ENCODE assay signal across 22 mouse cellular contexts in the genomic region with DNA sequence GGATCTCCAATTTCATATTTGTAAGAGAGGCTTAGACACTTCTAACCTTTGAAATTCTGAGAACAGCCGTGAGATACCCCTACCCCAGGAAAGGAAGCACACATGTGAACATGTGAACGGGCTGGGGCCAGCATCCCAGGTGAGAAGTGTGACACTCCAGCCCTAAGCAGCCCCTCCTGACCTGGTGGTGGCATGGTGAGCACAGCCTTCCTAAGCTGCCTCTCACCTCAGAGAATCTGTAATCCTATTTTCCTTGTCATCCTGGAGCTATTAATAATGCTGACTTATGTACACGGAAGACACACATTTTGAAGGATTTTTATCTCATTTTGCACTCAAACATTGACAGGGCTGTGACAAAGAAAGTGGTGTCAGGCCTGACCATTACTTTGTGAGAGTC. TPM values are rescaled to one million over a fixed set of nuclear protein-coding genes. Genes with fewer than 3 reads are reported as not detected.
DNase-seq lines count a peak whose midpoint lies in the region; ATAC-seq lines count a peak whose summit lies in the region.
"Had no signal": no experiment of that assay in that cellular context is flagged by ENCODE, and none has a peak within 500 bp of the region (broad histone marks: within the 10 kb centered on the region; RNA-seq: fewer than 3 reads in every experiment).

No protein-coding gene starts in this region.

- H3K4me1 ChIP-seq in liver, embryonic 13.5 days (replicated peaks), result peaks cover 61% of the 10 kb centered on the region
- H3K4me1 ChIP-seq in liver, embryonic 11.5 days (replicated peaks; ENCODE audit: control insufficient read depth, insufficient read depth, low read length), result peaks cover 9% of the 10 kb centered on the region
- peaks cover 23% of the 10 kb centered on the region for H3K4me1 ChIP-seq in midbrain, embryonic 10.5 days

- no peaks in the 10 kb centered on the region for H3K27me3 ChIP-seq in liver, embryonic 13.5 days
- no peaks in the 10 kb centered on the region for H3K27me3 ChIP-seq in liver, embryonic 11.5 days (replicated peaks; ENCODE audit: control insufficient read depth, insufficient read depth, low read length)
- H3K27me3 ChIP-seq in midbrain, embryonic 10.5 days (ENCODE audit: low read depth, poor library complexity, severe bottlenecking), result no peaks in the 10 kb centered on the region
- H3K27me3 ChIP-seq: embryonic facial prominence, embryonic 13.5 days; embryonic facial prominence, embryonic 15.5 days; forebrain, embryonic 12.5 days had no signal

- no peak for DNase-seq in liver, embryonic 13.5 days
- DNase-seq in liver, embryonic 11.5 days (ENCODE audit: low spot score), result no peak
- peak; percentile 52 for DNase-seq in retina, adult 2 months (ENCODE audit: low read depth, low spot score)
- no peak for DNase-seq in retina, embryonic 14.5 days (ENCODE audit: low spot score)
- DNase-seq in midbrain, embryonic 10.5 days (ENCODE audit: low spot score), result no peak
- DNase-seq: adrenal gland, adult 2 months; adrenal gland, postnatal 10 days; adrenal gland, postnatal 25 days; cerebellum, adult 11 months; cerebellum, adult 18-20 months; cerebellum, adult 8-10 months; cerebellum, adult 9-11 months; cerebellum, postnatal 14 days; cerebellum, postnatal 36 days; embryo, embryonic 11 days had no signal

- WGBS in liver, embryonic 13.5 days (ENCODE audit: insufficient replicate concordance), result 75% methylated on average over 3 of the region's 3 CpGs
- 71% methylated on average over 3 of the region's 3 CpGs for WGBS in liver, embryonic 11.5 days
- WGBS in midbrain, embryonic 10.5 days, result 94% methylated on average over 3 of the region's 3 CpGs

- H3K36me3 ChIP-seq in liver, embryonic 13.5 days, result peaks cover 8% of the 10 kb centered on the region
- 0 out of 2 replicates have a peak, but pooled peaks cover 2% of the 10 kb centered on the region for H3K36me3 ChIP-seq in liver, embryonic 11.5 days (ENCODE audit: control insufficient read depth, insufficient read depth, low read length)
- H3K36me3 ChIP-seq in midbrain, embryonic 10.5 days, result no peaks in the 10 kb centered on the region
- H3K36me3 ChIP-seq: embryonic facial prominence, embryonic 13.5 days; embryonic facial prominence, embryonic 15.5 days; forebrain, embryonic 10.5 days; forebrain, embryonic 12.5 days had no signal

- H3K9ac ChIP-seq in liver, embryonic 13.5 days, result no peak overlapping the region
- H3K9ac ChIP-seq in liver, embryonic 11.5 days (ENCODE audit: low read depth, low read length), result no peak overlapping the region
- H3K9ac ChIP-seq: embryonic facial prominence, embryonic 13.5 days; embryonic facial prominence, embryonic 15.5 days; forebrain, embryonic 12.5 days had no signal

- ATAC-seq in liver, embryonic 13.5 days (ENCODE audit: low read depth), result no peak
- no peak for ATAC-seq in liver, embryonic 11.5 days (replicated peaks; ENCODE audit: low FRiP score)
- ATAC-seq: forebrain, embryonic 14.5 days; forebrain, embryonic 16.5 days had no signal

- no peaks in the 10 kb centered on the region for H3K9me3 ChIP-seq in liver, embryonic 13.5 days (replicated peaks)
- H3K9me3 ChIP-seq in liver, embryonic 11.5 days (ENCODE audit: control insufficient read depth, low read length), result no peaks in the 10 kb centered on the region
- H3K9me3 ChIP-seq in midbrain, embryonic 10.5 days (replicated peaks), result no peaks in the 10 kb centered on the region
- H3K9me3 ChIP-seq: embryonic facial prominence, embryonic 13.5 days; embryonic facial prominence, embryonic 15.5 days; forebrain, embryonic 10.5 days; forebrain, embryonic 12.5 days had no signal

- H3K4me3 ChIP-seq in liver, embryonic 13.5 days (replicated peaks), result no peak overlapping the region
- H3K4me3 ChIP-seq in liver, embryonic 11.5 days (ENCODE audit: low read depth, low read length), result no peak overlapping the region
- H3K4me3 ChIP-seq in midbrain, embryonic 10.5 days, result no peak overlapping the region
- H3K4me3 ChIP-seq: embryonic facial prominence, embryonic 13.5 days; embryonic facial prominence, embryonic 15.5 days; erythroblast, embryonic 14.5 days; forebrain, embryonic 10.5 days; forebrain, embryonic 12.5 days had no signal

- no peak overlapping the region for H3K4me2 ChIP-seq in liver, embryonic 13.5 days
- H3K4me2 ChIP-seq in liver, embryonic 11.5 days, result no peak overlapping the region
- H3K4me2 ChIP-seq: embryonic facial prominence, embryonic 13.5 days; embryonic facial prominence, embryonic 15.5 days; forebrain, embryonic 12.5 days had no signal

- 0 out of 2 replicates have a peak overlapping the region, but pooled peaks have one; percentile 5 for H3K27ac ChIP-seq in liver, embryonic 13.5 days
- H3K27ac ChIP-seq in liver, embryonic 11.5 days (ENCODE audit: low read depth, low read length), result no peak overlapping the region
- no peak overlapping the region for H3K27ac ChIP-seq in midbrain, embryonic 10.5 days (replicated peaks)
- H3K27ac ChIP-seq: embryonic facial prominence, embryonic 13.5 days; embryonic facial prominence, embryonic 15.5 days; forebrain, embryonic 10.5 days; forebrain, embryonic 12.5 days had no signal

RNA-seq across cellular contexts. Expression of gene Pacsin2, which starts 3.5 kb away (rescaled TPM):
- polyA plus RNA-seq in liver, embryonic 13.5 days (2015; fragmentation: Nextera tagmentation; extraction: Ambion mirVana), result 45.0 and 58.2 TPM in 2 replicates
- polyA plus RNA-seq in liver, embryonic 11.5 days (2014; fragmentation: Nextera tagmentation; extraction: Ambion mirVana), result 82.9 and 89.3 TPM in 2 replicates
- polyA plus RNA-seq in midbrain, embryonic 10.5 days (2016; fragmentation: Nextera tagmentation; extraction: Ambion mirVana), result 55.6 TPM in 2 replicates

RNA-seq across cellular contexts. Expression of gene Ttll1, which starts 49.8 kb away (rescaled TPM):
- polyA plus RNA-seq in liver, embryonic 13.5 days (2015; fragmentation: Nextera tagmentation; extraction: Ambion mirVana), result 7.2 and 7.4 TPM in 2 replicates
- polyA plus RNA-seq in liver, embryonic 11.5 days (2014; fragmentation: Nextera tagmentation; extraction: Ambion mirVana), result 12.6 and 14.5 TPM in 2 replicates
- polyA plus RNA-seq in midbrain, embryonic 10.5 days (2016; fragmentation: Nextera tagmentation; extraction: Ambion mirVana), result 34.3 and 42.6 TPM in 2 replicates
